Mouse (Mus musculus): Measurements from ENCODE around the gene Tmem110.
A peak's percentile ranks its signal among the peaks of the same experiment; 100 is the strongest.

Tmem110 gene

GRCm38 (mm10) chr14:30888271-30888732, 62.9 kb downstream of the Tmem110 start:
- DNase-seq (ENCODE audit: inconsistent age in 2 of 2, low spot score in 1 of 2): peak; percentile 59 to 89

- DNase-seq (ENCODE audit: inconsistent age in 2 of 2, low spot score in 1 of 2): no peak
Measured at GRCm38 (mm10) chr14:30899972-30900371, 74.6 kb downstream of the Tmem110 start.

- no peak for DNase-seq (ENCODE audit: inconsistent age in 2 of 2, low spot score in 1 of 2)
Measured at GRCm38 (mm10) chr14:30902628-30903027, 77.2 kb downstream of the Tmem110 start.

GRCm38 (mm10) chr14:30903036-30903435, 77.6 kb downstream of the Tmem110 start:
- no peak for DNase-seq (ENCODE audit: inconsistent age in 2 of 2, low spot score in 1 of 2)

GRCm38 (mm10) chr14:30904307-30904706, 78.9 kb downstream of the Tmem110 start:
- no peak for DNase-seq (ENCODE audit: inconsistent age in 2 of 2, low spot score in 1 of 2)

- DNase-seq (ENCODE audit: inconsistent age in 2 of 2, low spot score in 1 of 2): no peak
Measured at GRCm38 (mm10) chr14:30906001-30906400, 80.6 kb downstream of the Tmem110 start.

GRCm38 (mm10) chr14:30907814-30908265, 82.5 kb downstream of the Tmem110 start:
- no peak for DNase-seq (ENCODE audit: inconsistent age in 2 of 2, low spot score in 1 of 2)

- DNase-seq (ENCODE audit: inconsistent age in 2 of 2, low spot score in 1 of 2): no peak
Measured at GRCm38 (mm10) chr14:30911141-30911540, 85.8 kb downstream of the Tmem110 start.

- no peak for DNase-seq (ENCODE audit: inconsistent age in 2 of 2, low spot score in 1 of 2)
Measured at GRCm38 (mm10) chr14:30912641-30913040, 87.3 kb downstream of the Tmem110 start.

GRCm38 (mm10) chr14:30913404-30913803, 88.0 kb downstream of the Tmem110 start:
- peak in 1 of 2 experiments; percentile 37 for DNase-seq (ENCODE audit: inconsistent age in 2 of 2, low spot score in 1 of 2)

GRCm38 (mm10) chr14:30916516-30916915, 91.1 kb downstream of the Tmem110 start:
- DNase-seq (ENCODE audit: inconsistent age in 2 of 2, low spot score in 1 of 2): no peak

GRCm38 (mm10) chr14:30922053-30922670, 96.8 kb downstream of the Tmem110 start:
- DNase-seq (ENCODE audit: inconsistent age in 2 of 2, low spot score in 1 of 2): no peak

GRCm38 (mm10) chr14:30923375-30924105, 98.2 kb downstream of the Tmem110 start, which contains the start of gene Itih3:
Gene Itih3 (minus strand): TSS chr14:30923760.
- DNase-seq (ENCODE audit: inconsistent age in 2 of 2, low spot score in 1 of 2): peak in 1 of 2 experiments; percentile 13

GRCm38 (mm10) chr14:30925492-30925891, 100.1 kb downstream of the Tmem110 start:
- no peak for DNase-seq (ENCODE audit: inconsistent age in 2 of 2, low spot score in 1 of 2)

Measured in adrenal gland, adult (tissue).